In genomic region chr3:86110077-86110476, GRCm38 (mm10) we compare ENCODE assay signal across 8 mouse cellular contexts. TPM values are rescaled to one million over a fixed set of nuclear protein-coding genes. Genes with fewer than 3 reads are reported as not detected.
DNase-seq lines count a peak whose midpoint lies in the region; ATAC-seq and TF ChIP-seq lines count a peak whose summit lies in the region.

No protein-coding gene starts in this region.

- TF ChIP-seq CTCF in kidney, adult 2 months (conservative IDR thresholded peaks at IDR 0.05; ENCODE audit: insufficient read depth, insufficient read length, low read depth, low read length): peak; percentile 55
- TF ChIP-seq CTCF in cerebellum, adult 2 months (IDR thresholded peaks at IDR 0.05; ENCODE audit: borderline replicate concordance, insufficient read depth, low read depth, low read length): no peak

- H3K36me3 ChIP-seq in midbrain, embryonic 11.5 days (ENCODE audit: control insufficient read depth, insufficient read depth, low read length): no peaks in the 10 kb centered on the region
- no peaks in the 10 kb centered on the region for H3K36me3 ChIP-seq in midbrain, embryonic 15.5 days (replicated peaks)
- no peaks in the 10 kb centered on the region for H3K36me3 ChIP-seq in kidney, adult 2 months (ENCODE audit: control insufficient read depth, insufficient read depth, low read length)
- peaks cover 6% of the 10 kb centered on the region for H3K36me3 ChIP-seq in lung, embryonic 16.5 days (ENCODE audit: control insufficient read depth, insufficient read depth, low read length)

- H3K9ac ChIP-seq in midbrain, embryonic 11.5 days (ENCODE audit: low read length): no peak overlapping the region
- H3K9ac ChIP-seq in midbrain, embryonic 15.5 days: no peak overlapping the region
- H3K9ac ChIP-seq in lung, embryonic 16.5 days (ENCODE audit: low read length): no peak overlapping the region

- H3K9me3 ChIP-seq in midbrain, embryonic 11.5 days (ENCODE audit: control insufficient read depth, low read length): no peaks in the 10 kb centered on the region
- H3K9me3 ChIP-seq in midbrain, embryonic 15.5 days: no peaks in the 10 kb centered on the region
- no peaks in the 10 kb centered on the region for H3K9me3 ChIP-seq in lung, embryonic 16.5 days (ENCODE audit: control insufficient read depth, low read length)

- H3K4me2 ChIP-seq in midbrain, embryonic 11.5 days: no peak overlapping the region
- H3K4me2 ChIP-seq in midbrain, embryonic 15.5 days: no peak overlapping the region
- H3K4me2 ChIP-seq in lung, embryonic 16.5 days (ENCODE audit: low read depth, low read length): 0 out of 2 replicates have a peak overlapping the region, but pooled peaks have one; percentile 8

- no peak overlapping the region for H3K4me3 ChIP-seq in midbrain, embryonic 11.5 days (ENCODE audit: low read depth, low read length)
- no peak overlapping the region for H3K4me3 ChIP-seq in midbrain, embryonic 15.5 days
- H3K4me3 ChIP-seq in kidney, adult 2 months (ENCODE audit: insufficient read depth, low read depth, low read length): 0 out of 2 replicates have a peak overlapping the region, but pooled peaks have one; percentile 10
- no peak overlapping the region for H3K4me3 ChIP-seq in lung, embryonic 16.5 days (ENCODE audit: low read length)
- no peak overlapping the region for H3K4me3 ChIP-seq in cerebellum, adult 2 months (replicated peaks; ENCODE audit: insufficient read depth, low read depth, low read length)

- no peak overlapping the region for H3K27ac ChIP-seq in midbrain, embryonic 11.5 days (ENCODE audit: low read depth, low read length)
- no peak overlapping the region for H3K27ac ChIP-seq in midbrain, embryonic 15.5 days
- no peak overlapping the region for H3K27ac ChIP-seq in kidney, adult 2 months (ENCODE audit: insufficient read depth, low read depth, low read length)
- no peak overlapping the region for H3K27ac ChIP-seq in lung, embryonic 16.5 days (ENCODE audit: low read length)
- no peak overlapping the region for H3K27ac ChIP-seq in cerebellum, adult 2 months (ENCODE audit: insufficient read depth, low read length)

- H3K4me1 ChIP-seq in midbrain, embryonic 11.5 days (ENCODE audit: control insufficient read depth, insufficient read depth, low read length): peaks cover 4% of the 10 kb centered on the region; the same call in 1 of the 2 replicates
- no peaks in the 10 kb centered on the region for H3K4me1 ChIP-seq in midbrain, embryonic 15.5 days
- H3K4me1 ChIP-seq in kidney, adult 2 months (ENCODE audit: control insufficient read depth, insufficient read depth, low read length): no peaks in the 10 kb centered on the region
- H3K4me1 ChIP-seq in lung, embryonic 16.5 days (replicated peaks; ENCODE audit: control insufficient read depth, insufficient read depth, low read length): no peaks in the 10 kb centered on the region; the same call in 1 of the 2 replicates
- no peaks in the 10 kb centered on the region for H3K4me1 ChIP-seq in cerebellum, adult 2 months (ENCODE audit: control insufficient read depth, insufficient read depth, low read length)

- 0 out of 2 replicates have a peak, but pooled peaks have one; percentile 22 for ATAC-seq in midbrain, embryonic 11.5 days (ENCODE audit: low FRiP score)
- no peak for ATAC-seq in midbrain, embryonic 15.5 days (replicated peaks)
- ATAC-seq in lung, embryonic 16.5 days (ENCODE audit: low read depth): peak; percentile 66

- TF ChIP-seq POLR2A in kidney, adult 2 months (IDR thresholded peaks at IDR 0.05; ENCODE audit: low read depth, low read length): no peak
- no peak for TF ChIP-seq POLR2A in cerebellum, adult 2 months (IDR thresholded peaks at IDR 0.05; ENCODE audit: borderline replicate concordance, insufficient read depth, low read length)

- DNase-seq in midbrain, embryonic 11.5 days (ENCODE audit: low spot score, missing footprints): peak; percentile 84
- peak; percentile 57 for DNase-seq in adrenal gland, adult 2 months
- peak; percentile 81 for DNase-seq in fibroblast of lung, adult 2 months (ENCODE audit: low read depth)
- peak; percentile 57 for DNase-seq in kidney, adult 2 months
- peak; percentile 49 for DNase-seq in thymus, postnatal 0 days (ENCODE audit: low spot score)
- no peak for DNase-seq in cerebellum, adult 2 months

- 24% methylated on average over 10 of the region's 10 CpGs for WGBS in midbrain, embryonic 11.5 days
- 26% methylated on average over 10 of the region's 10 CpGs for WGBS in midbrain, embryonic 15.5 days
- 16% methylated on average over 10 of the region's 10 CpGs for WGBS in kidney, adult 2 months
- 17% methylated on average over 10 of the region's 10 CpGs for WGBS in lung, embryonic 16.5 days
- 21% methylated on average over 10 of the region's 10 CpGs for WGBS in cerebellum, adult 2 months

- H3K27me3 ChIP-seq in midbrain, embryonic 11.5 days (ENCODE audit: control insufficient read depth, insufficient read depth, low read length): no peaks in the 10 kb centered on the region
- H3K27me3 ChIP-seq in midbrain, embryonic 15.5 days (replicated peaks): no peaks in the 10 kb centered on the region
- H3K27me3 ChIP-seq in kidney, adult 2 months (replicated peaks; ENCODE audit: control insufficient read depth, insufficient read depth, low read length): no peaks in the 10 kb centered on the region
- H3K27me3 ChIP-seq in lung, embryonic 16.5 days (ENCODE audit: control insufficient read depth, insufficient read depth, low read depth, low read length): no peaks in the 10 kb centered on the region
- H3K27me3 ChIP-seq in cerebellum, adult 2 months (ENCODE audit: control insufficient read depth, insufficient read depth, low read length): no peaks in the 10 kb centered on the region

RNA-seq across cellular contexts. Expression of gene Rps3a1, which starts 32.4 kb away (rescaled TPM):
- polyA plus RNA-seq in midbrain, embryonic 11.5 days (2014; fragmentation: Nextera tagmentation; extraction: Ambion mirVana): 1,104 and 1,128 TPM in 2 replicates
- 475 and 483 TPM in 2 replicates for polyA plus RNA-seq in midbrain, embryonic 15.5 days (2015; fragmentation: Nextera tagmentation; extraction: Ambion mirVana)
- total RNA-seq in adrenal gland, adult 2 months (2021): 100 to 1,000 TPM; 728 to 830 TPM
- polyA plus RNA-seq in adrenal gland, adult 2 months (2012; rRNA removed): 12.6 and 17.1 TPM in 2 replicates
- polyA plus RNA-seq in kidney, adult 2 months (2012; rRNA removed): 200 and 307 TPM in 2 replicates
- polyA plus RNA-seq in lung, embryonic 16.5 days (2015; fragmentation: Nextera tagmentation; extraction: Ambion mirVana): 1,246 and 1,285 TPM in 2 replicates
- polyA plus RNA-seq in thymus, postnatal 0 days (2015; fragmentation: Nextera tagmentation; extraction: Ambion mirVana): 2,095 and 2,119 TPM in 2 replicates
- 581 and 638 TPM in 2 replicates for polyA plus RNA-seq in cerebellum, adult 2 months (2012; rRNA removed)

Comparison
In these comparisons a context has a peak if more than half of its experiments do, and no peak if none do; other contexts are left out.
1. DNase-seq: peak in midbrain, embryonic 11.5 days (single experiment), adrenal gland, adult 2 months (single experiment), fibroblast of lung, adult 2 months (single experiment), kidney, adult 2 months (single experiment) and thymus, postnatal 0 days (single experiment); none in cerebellum, adult 2 months (0 of 2).
2. RNA of gene Rps3a1, which starts 32.4 kb away (polyA plus RNA-seq): 2,095 to 2,119 TPM in thymus, postnatal 0 days, 1,246 to 1,285 TPM in lung, embryonic 16.5 days, 1,104 to 1,128 TPM in midbrain, embryonic 11.5 days, 581 to 638 TPM in cerebellum, adult 2 months, 475 to 483 TPM in midbrain, embryonic 15.5 days and 200 to 307 TPM in kidney, adult 2 months; 12.6 to 17.1 TPM in adrenal gland, adult 2 months; every median in the first group is over 10 times any median in the second.